Mouse (Mus musculus): Measurements from ENCODE around the gene Boc. TPM values are rescaled to one million over a fixed set of nuclear protein-coding genes. Genes with fewer than 3 reads are reported as not detected.

The Boc gene
- polyA plus RNA-seq, 1 experiment from 2014 or later, result 20.6 TPM

DNA sequence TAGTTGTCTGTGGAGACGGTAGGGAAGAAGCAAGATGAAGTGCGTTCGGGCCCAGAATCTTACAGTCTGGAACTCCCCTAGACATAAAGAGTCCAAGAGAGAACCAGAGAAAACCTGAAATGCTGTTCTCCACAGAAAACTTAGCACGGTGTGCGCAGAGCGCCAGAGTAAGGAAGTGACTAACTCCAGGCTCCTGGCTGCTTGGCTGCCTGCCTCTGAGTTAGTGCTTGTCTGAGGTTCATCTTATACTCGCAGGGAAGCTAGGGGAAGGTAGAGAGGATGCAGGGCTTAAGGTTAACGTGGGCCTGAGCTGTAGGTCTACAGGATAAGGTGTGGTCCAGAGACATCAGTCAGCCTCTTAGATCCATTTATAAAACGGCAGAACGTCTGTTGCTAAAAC is 56.9 kb downstream of the Boc start:
- H3K9me3 ChIP-seq (replicated peaks), result peaks cover 16% of the 10 kb centered on the region
- 0 out of 2 replicates have a peak, but pooled peaks cover 3% of the 10 kb centered on the region for H3K4me1 ChIP-seq
- no peak overlapping the region for H3K4me2 ChIP-seq
- no peak overlapping the region for H3K4me3 ChIP-seq
- H3K9ac ChIP-seq, result no peak overlapping the region
- no peaks in the 10 kb centered on the region for H3K27me3 ChIP-seq
- peaks cover 94% of the 10 kb centered on the region for H3K36me3 ChIP-seq (ENCODE audit: poor library complexity, severe bottlenecking)
- 92% methylated on average over 10 of the region's 10 CpGs for WGBS
- no peak overlapping the region for H3K27ac ChIP-seq
- ATAC-seq, result no peak

GRCm38 (mm10) chr16:44498447-44498846 is 60.2 kb downstream of the Boc start:
- ATAC-seq, result no peak
- Histone ChIP-seq H3K4me3 (no peak overlapping the region), H3K27me3 (no peaks in the 10 kb centered on the region), H3K4me2 (no peak overlapping the region), H3K9ac (no peak overlapping the region), H3K4me1 (peaks cover 32% of the 10 kb centered on the region), H3K27ac (no peak overlapping the region), H3K36me3 (ENCODE audit: poor library complexity, severe bottlenecking) (peaks cover 82% of the 10 kb centered on the region), H3K9me3 (replicated peaks) (peaks cover 5% of the 10 kb centered on the region)
- 96% methylated on average over 3 of the region's 3 CpGs for WGBS

- H3K36me3 ChIP-seq (ENCODE audit: poor library complexity, severe bottlenecking), result peaks cover 83% of the 10 kb centered on the region
- peak overlapping the region; percentile 86; the same call in 1 of the 2 replicates for H3K27ac ChIP-seq
- no peak overlapping the region for H3K4me2 ChIP-seq
- WGBS, result 82% methylated on average over 15 of the region's 15 CpGs
- peaks cover 39% of the 10 kb centered on the region for H3K4me1 ChIP-seq
- H3K4me3 ChIP-seq, result no peak overlapping the region
- ATAC-seq, result no peak
- no peaks in the 10 kb centered on the region for H3K27me3 ChIP-seq
- H3K9me3 ChIP-seq (replicated peaks), result peaks cover 5% of the 10 kb centered on the region
- no peak overlapping the region for H3K9ac ChIP-seq
These were observed 61.7 kb downstream of the Boc start for GRCm38 (mm10) chr16:44496971-44497464.

DNA sequence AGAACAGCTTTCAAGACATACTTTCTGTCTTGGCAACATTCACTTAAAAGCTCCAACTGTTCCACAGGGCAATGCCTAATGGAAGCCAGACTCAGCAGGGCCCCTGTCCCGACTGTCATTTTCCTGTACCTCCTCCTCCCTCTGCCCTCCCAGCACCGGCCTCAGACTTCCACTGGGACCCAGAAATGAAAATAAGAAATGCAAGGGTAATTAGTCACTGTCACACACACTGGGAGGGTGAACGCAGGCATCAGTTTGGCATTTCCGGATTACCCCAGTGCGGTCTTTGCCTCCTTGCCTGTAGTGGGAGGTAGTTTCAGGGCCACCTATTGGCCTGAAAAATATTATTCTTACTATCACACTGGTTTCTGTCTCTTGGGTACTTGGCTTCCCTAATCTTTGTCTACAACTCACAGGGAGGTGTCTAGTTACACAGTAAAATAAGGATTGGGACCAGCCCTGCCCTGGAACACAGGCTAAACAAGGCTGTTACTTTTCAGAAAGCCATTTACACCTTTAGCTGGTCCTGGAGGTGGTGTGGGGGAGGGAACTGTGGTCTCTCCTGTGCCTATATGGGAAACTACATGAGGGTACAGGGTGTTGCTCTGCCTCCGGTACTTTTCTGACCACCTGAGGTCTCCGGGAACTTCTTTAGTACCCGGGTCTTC is 64.1 kb downstream of the Boc start:
- no peak overlapping the region for H3K4me3 ChIP-seq
- H3K9me3 ChIP-seq (replicated peaks), result peaks cover 5% of the 10 kb centered on the region
- peak; percentile 66 for ATAC-seq
- H3K27me3 ChIP-seq, result no peaks in the 10 kb centered on the region
- H3K36me3 ChIP-seq (ENCODE audit: poor library complexity, severe bottlenecking), result peaks cover 82% of the 10 kb centered on the region
- 37% methylated on average over 8 of the region's 8 CpGs for WGBS
- no peak overlapping the region; the same call in 1 of the 2 replicates for H3K9ac ChIP-seq
- H3K27ac ChIP-seq, result peak overlapping the region; percentile 86
- H3K4me2 ChIP-seq, result peak overlapping the region; percentile 12; the same call in 1 of the 2 replicates
- peaks cover 39% of the 10 kb centered on the region for H3K4me1 ChIP-seq

DNA sequence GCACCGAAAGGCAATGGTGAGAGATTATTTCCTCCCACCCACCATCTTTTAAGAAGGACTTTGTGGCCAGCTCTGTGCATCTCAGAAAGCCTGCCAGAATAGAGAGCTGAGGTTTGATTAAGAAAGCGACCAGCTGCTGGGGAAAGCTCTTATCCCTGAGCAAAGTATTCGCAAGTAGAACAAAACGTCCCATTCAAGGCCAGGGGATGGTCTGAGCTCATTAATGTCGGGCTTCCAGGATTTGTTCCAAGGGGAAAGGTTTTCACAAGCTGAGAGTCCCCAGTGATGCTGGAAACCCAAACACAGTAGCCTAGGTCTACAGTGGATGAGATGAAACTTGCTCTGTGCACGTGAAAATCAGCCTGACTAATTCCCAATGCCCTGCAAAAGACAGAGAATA is 64.8 kb downstream of the Boc start:
- WGBS, result 5% methylated on average over 6 of the region's 6 CpGs
- no peak overlapping the region for H3K9ac ChIP-seq
- peak overlapping the region; percentile 86 for H3K27ac ChIP-seq
- H3K4me1 ChIP-seq, result peaks cover 39% of the 10 kb centered on the region
- H3K36me3 ChIP-seq (ENCODE audit: poor library complexity, severe bottlenecking), result peaks cover 82% of the 10 kb centered on the region
- no peaks in the 10 kb centered on the region for H3K27me3 ChIP-seq
- ATAC-seq, result peak; percentile 44
- H3K4me2 ChIP-seq, result peak overlapping the region; percentile 12
- H3K4me3 ChIP-seq, result no peak overlapping the region
- H3K9me3 ChIP-seq (replicated peaks), result peaks cover 4% of the 10 kb centered on the region

- ATAC-seq, result no peak
- Histone ChIP-seq H3K27ac (peak overlapping the region; percentile 86), H3K4me1 (peaks cover 39% of the 10 kb centered on the region), H3K9me3 (replicated peaks) (no peaks in the 10 kb centered on the region), H3K4me3 (no peak overlapping the region), H3K9ac (no peak overlapping the region), H3K4me2 (no peak overlapping the region), H3K27me3 (no peaks in the 10 kb centered on the region), H3K36me3 (ENCODE audit: poor library complexity, severe bottlenecking) (peaks cover 82% of the 10 kb centered on the region)
- 88% methylated on average over 9 of the region's 9 CpGs for WGBS
These were observed 66.0 kb downstream of the Boc start for GRCm38 (mm10) chr16:44492706-44493105.

DNA sequence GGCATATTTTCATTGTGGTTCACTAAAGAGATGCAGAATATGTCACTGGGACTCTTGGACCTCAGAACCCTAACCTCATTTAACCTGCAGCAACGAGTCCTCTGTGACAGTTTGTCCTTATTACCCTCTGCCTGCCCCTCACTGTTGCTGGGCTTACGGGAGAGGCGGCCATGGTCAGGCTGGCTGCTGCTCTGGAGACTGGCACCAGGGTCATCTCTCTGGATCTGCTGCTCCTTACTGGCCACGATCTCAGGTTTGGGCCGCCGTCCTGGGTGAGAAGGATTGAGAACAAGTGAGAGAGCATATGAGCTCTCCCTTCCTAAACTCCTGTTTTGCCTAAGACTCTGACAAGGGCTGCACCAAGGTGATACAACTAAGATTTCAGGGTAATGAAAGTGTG is 66.5 kb downstream of the Boc start:
- H3K9ac ChIP-seq, result no peak overlapping the region
- H3K27me3 ChIP-seq, result no peaks in the 10 kb centered on the region
- H3K36me3 ChIP-seq (ENCODE audit: poor library complexity, severe bottlenecking), result peaks cover 82% of the 10 kb centered on the region
- H3K4me2 ChIP-seq, result no peak overlapping the region
- peaks cover 41% of the 10 kb centered on the region for H3K4me1 ChIP-seq
- no peak overlapping the region for H3K27ac ChIP-seq
- no peaks in the 10 kb centered on the region for H3K9me3 ChIP-seq (replicated peaks)
- ATAC-seq, result no peak
- H3K4me3 ChIP-seq, result no peak overlapping the region
- WGBS, result 95% methylated on average over 6 of the region's 6 CpGs

- peaks cover 49% of the 10 kb centered on the region for H3K4me1 ChIP-seq
- H3K4me2 ChIP-seq, result no peak overlapping the region
- no peak overlapping the region for H3K9ac ChIP-seq
- H3K4me3 ChIP-seq, result no peak overlapping the region
- peaks cover 81% of the 10 kb centered on the region for H3K36me3 ChIP-seq (ENCODE audit: poor library complexity, severe bottlenecking)
- WGBS, result 91% methylated on average over 9 of the region's 9 CpGs
- H3K27ac ChIP-seq, result no peak overlapping the region
- no peaks in the 10 kb centered on the region for H3K27me3 ChIP-seq
- ATAC-seq, result no peak
- no peaks in the 10 kb centered on the region for H3K9me3 ChIP-seq (replicated peaks)
These were observed 67.6 kb downstream of the Boc start for GRCm38 (mm10) chr16:44491051-44491450.

DNA sequence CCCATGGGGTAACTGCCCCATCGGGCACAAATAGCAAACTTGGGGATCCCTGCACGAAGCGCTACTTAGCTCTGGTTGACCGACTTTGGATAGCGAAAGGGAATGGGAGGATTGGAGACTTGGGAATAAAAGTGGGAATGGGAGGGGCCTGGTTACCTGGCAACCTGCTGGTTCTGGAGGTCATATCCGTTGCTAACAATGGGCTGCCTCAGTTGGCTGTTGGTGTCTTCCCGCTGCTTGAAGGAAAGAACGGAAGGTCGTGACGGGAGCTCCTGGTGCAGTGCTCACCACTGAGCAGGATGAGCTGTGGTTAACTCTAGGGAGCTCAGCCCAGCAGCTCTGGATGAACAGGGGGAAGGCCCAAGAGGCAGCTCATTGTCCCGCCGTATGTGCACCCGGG is 71.5 kb downstream of the Boc start:
- peaks cover 73% of the 10 kb centered on the region for H3K36me3 ChIP-seq (ENCODE audit: poor library complexity, severe bottlenecking)
- 68% methylated on average over 13 of the region's 13 CpGs for WGBS

DNA sequence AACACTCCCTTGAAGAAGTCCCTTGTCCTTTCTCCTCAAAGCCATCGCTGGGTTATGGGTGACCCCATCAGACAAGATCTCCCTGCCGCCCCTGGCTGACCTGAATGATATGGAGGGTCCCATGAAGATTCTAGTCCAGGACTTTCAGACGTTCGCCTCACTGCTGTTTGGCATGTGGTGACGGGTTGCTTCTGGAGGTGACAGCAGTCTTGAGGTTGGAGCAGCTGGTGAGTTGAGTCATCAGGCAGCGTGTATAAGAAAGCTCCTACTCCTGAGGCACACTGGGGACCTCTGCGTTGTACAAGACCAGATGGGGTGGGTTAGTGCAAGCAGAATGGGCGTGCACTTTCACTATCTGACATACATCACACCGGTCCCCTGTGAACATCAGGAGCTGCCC is 72.1 kb downstream of the Boc start:
- H3K27ac ChIP-seq, result peak overlapping the region; percentile 33
- peak; percentile 19; the same call in 1 of the 2 replicates for ATAC-seq
- H3K27me3 ChIP-seq, result no peaks in the 10 kb centered on the region
- WGBS, result 79% methylated on average over 9 of the region's 9 CpGs
- no peak overlapping the region for H3K4me2 ChIP-seq
- H3K4me1 ChIP-seq, result peaks cover 26% of the 10 kb centered on the region
- H3K36me3 ChIP-seq (ENCODE audit: poor library complexity, severe bottlenecking), result peaks cover 67% of the 10 kb centered on the region
- H3K9me3 ChIP-seq (replicated peaks), result no peaks in the 10 kb centered on the region
- no peak overlapping the region for H3K9ac ChIP-seq
- H3K4me3 ChIP-seq, result no peak overlapping the region

More for the DNA sequence above, 71.5 kb downstream of the Boc start:
- Histone ChIP-seq H3K27me3 (no peaks in the 10 kb centered on the region), H3K9me3 (replicated peaks) (no peaks in the 10 kb centered on the region), H3K4me1 (peaks cover 21% of the 10 kb centered on the region), H3K27ac (peak overlapping the region; percentile 33), H3K4me3 (no peak overlapping the region), H3K9ac (0 out of 2 replicates have a peak overlapping the region, but pooled peaks have one; percentile 10), H3K4me2 (no peak overlapping the region)
- ATAC-seq, result no peak

DNA sequence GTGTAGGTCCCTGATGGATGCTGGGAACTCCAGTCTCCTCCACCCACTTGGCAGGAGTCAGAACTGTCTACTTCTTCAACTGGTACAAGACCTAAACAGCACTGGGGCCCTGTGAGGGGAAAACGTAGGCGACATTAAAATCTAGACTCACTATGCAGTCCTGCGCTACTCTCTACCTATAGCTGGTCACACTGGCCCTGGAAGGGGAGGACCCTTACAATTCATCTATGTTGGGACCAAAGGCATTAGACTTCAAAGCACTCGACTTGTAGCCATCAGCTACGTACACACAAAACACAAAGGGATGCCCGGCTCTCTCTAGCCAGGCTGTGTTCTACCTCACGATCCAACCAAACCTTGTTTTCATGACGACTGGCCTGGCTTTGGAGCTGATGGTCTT is 73.0 kb downstream of the Boc start:
- Histone ChIP-seq H3K27me3 (no peaks in the 10 kb centered on the region), H3K4me1 (peaks cover 31% of the 10 kb centered on the region), H3K36me3 (ENCODE audit: poor library complexity, severe bottlenecking) (peaks cover 58% of the 10 kb centered on the region), H3K9ac (no peak overlapping the region), H3K27ac (peak overlapping the region; percentile 33; the same call in 1 of the 2 replicates), H3K4me3 (no peak overlapping the region), H3K4me2 (no peak overlapping the region), H3K9me3 (replicated peaks) (no peaks in the 10 kb centered on the region)
- no peak for ATAC-seq
- WGBS, result 70% methylated on average over 8 of the region's 8 CpGs

DNA sequence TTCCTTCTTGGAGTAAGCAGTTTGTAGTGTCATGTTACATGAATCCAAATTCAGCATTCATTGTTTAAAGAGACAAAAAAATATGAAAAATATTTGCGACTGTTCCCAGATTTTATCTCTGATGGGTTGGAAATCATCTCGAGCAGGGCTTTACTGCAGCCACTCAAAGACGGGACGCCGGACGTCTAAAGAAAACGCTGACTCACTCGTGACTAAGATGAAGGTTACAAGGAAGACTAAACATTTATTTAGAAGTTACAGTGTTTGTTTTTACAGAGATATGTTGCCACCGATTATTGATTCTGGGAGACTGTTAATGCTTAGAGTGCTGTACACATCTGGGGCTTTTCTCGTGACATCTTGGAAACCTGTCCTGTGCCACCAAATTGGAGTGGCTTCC is 73.9 kb downstream of the Boc start:
- WGBS, result 85% methylated on average over 10 of the region's 10 CpGs
- no peaks in the 10 kb centered on the region for H3K27me3 ChIP-seq
- peaks cover 31% of the 10 kb centered on the region for H3K4me1 ChIP-seq
- H3K9ac ChIP-seq, result no peak overlapping the region
- no peak overlapping the region for H3K4me2 ChIP-seq
- no peak for ATAC-seq
- H3K4me3 ChIP-seq, result no peak overlapping the region
- no peaks in the 10 kb centered on the region for H3K9me3 ChIP-seq (replicated peaks)
- H3K36me3 ChIP-seq (ENCODE audit: poor library complexity, severe bottlenecking), result peaks cover 49% of the 10 kb centered on the region
- peak overlapping the region; percentile 28 for H3K27ac ChIP-seq

All from forebrain, embryonic 13.5 days (tissue).